In genomic region chr13:16350061-16350460, GRCm38 (mm10) we compare ENCODE assay signal across 29 mouse cellular contexts.
DNase-seq lines count a peak whose midpoint lies in the region; ATAC-seq and TF ChIP-seq lines count a peak whose summit lies in the region.
"Had no signal": no experiment of that assay in that cellular context is flagged by ENCODE, and none has a peak within 500 bp of the region (broad histone marks: within the 10 kb centered on the region; RNA-seq: fewer than 3 reads in every experiment).

No protein-coding gene starts in this region.

- TF ChIP-seq CTCF in forebrain, postnatal 0 days (IDR thresholded peaks at IDR 0.05; ENCODE audit: low read depth): no peak

- no peak overlapping the region for H3K9ac ChIP-seq in forebrain, embryonic 13.5 days
- H3K9ac ChIP-seq in forebrain, embryonic 12.5 days: no peak overlapping the region
- no peak overlapping the region for H3K9ac ChIP-seq in forebrain, postnatal 0 days
- H3K9ac ChIP-seq: embryonic facial prominence, embryonic 13.5 days; heart, embryonic 12.5 days; heart, embryonic 15.5 days; hindbrain, embryonic 14.5 days had no signal

- no peaks in the 10 kb centered on the region for H3K9me3 ChIP-seq in forebrain, embryonic 13.5 days (replicated peaks)
- no peaks in the 10 kb centered on the region for H3K9me3 ChIP-seq in forebrain, embryonic 12.5 days
- H3K9me3 ChIP-seq in forebrain, postnatal 0 days (ENCODE audit: low read length): no peaks in the 10 kb centered on the region
- H3K9me3 ChIP-seq in forebrain, embryonic 10.5 days: no peaks in the 10 kb centered on the region
- H3K9me3 ChIP-seq: embryonic facial prominence, embryonic 10.5 days; embryonic facial prominence, embryonic 13.5 days; heart, embryonic 12.5 days; heart, embryonic 15.5 days had no signal

- no peaks in the 10 kb centered on the region for H3K36me3 ChIP-seq in forebrain, embryonic 13.5 days (ENCODE audit: poor library complexity, severe bottlenecking)
- no peaks in the 10 kb centered on the region for H3K36me3 ChIP-seq in forebrain, embryonic 12.5 days (replicated peaks)
- H3K36me3 ChIP-seq in forebrain, postnatal 0 days (ENCODE audit: insufficient read depth): no peaks in the 10 kb centered on the region
- H3K36me3 ChIP-seq in forebrain, embryonic 10.5 days (replicated peaks): no peaks in the 10 kb centered on the region
- H3K36me3 ChIP-seq: embryonic facial prominence, embryonic 10.5 days; embryonic facial prominence, embryonic 13.5 days; heart, embryonic 12.5 days; heart, embryonic 15.5 days had no signal

- no peak overlapping the region for H3K4me3 ChIP-seq in forebrain, embryonic 13.5 days
- no peak overlapping the region for H3K4me3 ChIP-seq in forebrain, embryonic 12.5 days (replicated peaks)
- H3K4me3 ChIP-seq in forebrain, postnatal 0 days (ENCODE audit: low read depth, low read length): no peak overlapping the region
- no peak overlapping the region for H3K4me3 ChIP-seq in forebrain, embryonic 10.5 days
- H3K4me3 ChIP-seq: embryonic facial prominence, embryonic 10.5 days; embryonic facial prominence, embryonic 13.5 days; erythroblast, embryonic 14.5 days; heart, embryonic 12.5 days; heart, embryonic 15.5 days had no signal

- no peak overlapping the region for H3K4me2 ChIP-seq in forebrain, embryonic 13.5 days
- H3K4me2 ChIP-seq in forebrain, embryonic 12.5 days: no peak overlapping the region
- H3K4me2 ChIP-seq in forebrain, postnatal 0 days (ENCODE audit: low read depth): no peak overlapping the region
- H3K4me2 ChIP-seq: embryonic facial prominence, embryonic 13.5 days; heart, embryonic 12.5 days; heart, embryonic 15.5 days; hindbrain, embryonic 14.5 days had no signal

- ATAC-seq in forebrain, embryonic 13.5 days: peak; percentile 13; the same call in 1 of the 2 replicates
- no peak for ATAC-seq in forebrain, embryonic 12.5 days (ENCODE audit: low FRiP score)
- peak; percentile 51 for ATAC-seq in forebrain, postnatal 0 days
- ATAC-seq: hindbrain, postnatal 0 days; inflammation-experienced regulatory T-cells, adult 6 months; intestine, embryonic 16.5 days; Patski had no signal

- 93% methylated on average over 3 of the region's 3 CpGs for WGBS in forebrain, embryonic 13.5 days
- 89% methylated on average over 3 of the region's 3 CpGs for WGBS in forebrain, embryonic 12.5 days
- 71% methylated on average over 3 of the region's 3 CpGs for WGBS in forebrain, postnatal 0 days
- WGBS in forebrain, embryonic 10.5 days: 90% methylated on average over 3 of the region's 3 CpGs

- no peak overlapping the region for H3K27ac ChIP-seq in forebrain, embryonic 13.5 days
- no peak overlapping the region for H3K27ac ChIP-seq in forebrain, embryonic 12.5 days
- H3K27ac ChIP-seq in forebrain, postnatal 0 days (ENCODE audit: low read depth, low read length): no peak overlapping the region
- H3K27ac ChIP-seq in forebrain, embryonic 10.5 days: no peak overlapping the region
- H3K27ac ChIP-seq: embryonic facial prominence, embryonic 10.5 days; embryonic facial prominence, embryonic 13.5 days; heart, embryonic 15.5 days; hindbrain, embryonic 14.5 days; hindbrain, postnatal 0 days had no signal

- DNase-seq in forebrain, postnatal 0 days: peak; percentile 21
- no peak for DNase-seq in forebrain, embryonic 10.5 days (ENCODE audit: extremely low spot score, low spot score)
- peak; percentile 14 for DNase-seq in layer of hippocampus, adult 9-11 months
- DNase-seq in layer of hippocampus, postnatal 36 days: no peak
- DNase-seq in right cerebral cortex, postnatal 4 days: no peak
- DNase-seq: adrenal gland, postnatal 10 days; adrenal gland, postnatal 36 days; cerebellum, adult 11-12 months; cerebellum, adult 8-10 months; cerebellum, postnatal 10 days; cerebellum, postnatal 36 days; embryo, embryonic 11 days; gastrocnemius, postnatal 25 days; heart, adult 18-20 months; heart, postnatal 10 days; heart, postnatal 36 days; kidney, adult 18-20 months had no signal

- H3K27me3 ChIP-seq in forebrain, embryonic 13.5 days: no peaks in the 10 kb centered on the region
- H3K27me3 ChIP-seq in forebrain, embryonic 12.5 days: no peaks in the 10 kb centered on the region
- H3K27me3 ChIP-seq in forebrain, postnatal 0 days (ENCODE audit: insufficient read depth, low read length): no peaks in the 10 kb centered on the region
- H3K27me3 ChIP-seq in forebrain, embryonic 10.5 days (ENCODE audit: poor library complexity, severe bottlenecking): no peaks in the 10 kb centered on the region
- H3K27me3 ChIP-seq: embryonic facial prominence, embryonic 13.5 days; heart, embryonic 12.5 days; heart, embryonic 15.5 days; Patski had no signal

- H3K4me1 ChIP-seq in forebrain, embryonic 13.5 days: no peaks in the 10 kb centered on the region
- no peaks in the 10 kb centered on the region for H3K4me1 ChIP-seq in forebrain, embryonic 12.5 days
- no peaks in the 10 kb centered on the region for H3K4me1 ChIP-seq in forebrain, postnatal 0 days (ENCODE audit: insufficient read depth)
- no peaks in the 10 kb centered on the region for H3K4me1 ChIP-seq in forebrain, embryonic 10.5 days
- H3K4me1 ChIP-seq: heart, embryonic 12.5 days; heart, embryonic 15.5 days had no signal

Comparison
In these comparisons a context has a peak if more than half of its experiments do, and no peak if none do; other contexts are left out.
1. DNase-seq: peak in forebrain, postnatal 0 days (single experiment) and layer of hippocampus, adult 9-11 months (single experiment); none in forebrain, embryonic 10.5 days (single experiment), layer of hippocampus, postnatal 36 days (0 of 2) and right cerebral cortex, postnatal 4 days (single experiment).